Mouse (Mus musculus) E14TG2a.4 (cell line): Measurements from ENCODE around the gene Rap1a.

Experiments used
- H3K27me3 ChIP-seq: 2 replicates; pipeline ENCODE4 v1.6.1; 2014; ENCODE audit warnings: low read length, control low read depth; ENCODE audit not compliant: insufficient read depth
- H3K36me3 ChIP-seq: 2 replicates; pipeline ENCODE4 v1.6.1; 2014; ENCODE audit warnings: low read length, control low read depth; ENCODE audit not compliant: insufficient read depth
- H3K4me1 ChIP-seq: replicated peaks from 2 replicates; pipeline ENCODE4 v1.6.1; 2014; ENCODE audit warnings: low read depth, low read length, control low read depth
- H3K4me3 ChIP-seq: replicated peaks from 2 replicates; pipeline ENCODE4 v1.5.1; 2014; ENCODE audit warnings: mild to moderate bottlenecking, low read length
- H3K9me3 ChIP-seq: 2 replicates; pipeline ENCODE4 v1.6.1; 2014; ENCODE audit warnings: low read length, control low read depth
- CTCF ChIP-seq: conservative IDR thresholded peaks from 2 replicates; pipeline ENCODE4 v1.5.1; 2014; ENCODE audit warnings: low read length
- NANOG ChIP-seq: IDR thresholded peaks from 2 replicates; pipeline ENCODE4 v1.6.1; 2014; ENCODE audit warnings: borderline replicate concordance, low read length, mixed read lengths
- POU5F1 ChIP-seq: IDR thresholded peaks from 2 replicates; pipeline ENCODE4 v1.6.1; 2014; ENCODE audit warnings: low read length, borderline replicate concordance

Rap1a gene

GRCm38 (mm10) chr3:105800156-105800674 lies 921 bp downstream of the Rap1a start:
- H3K4me3 ChIP-seq = peak overlapping the region; percentile 83
- H3K27me3 ChIP-seq = 0 out of 2 replicates have a peak, but pooled peaks cover 6% of the 10 kb centered on the region
- H3K4me1 ChIP-seq = peaks cover 40% of the 10 kb centered on the region
- H3K36me3 ChIP-seq = no peaks in the 10 kb centered on the region
- TF ChIP-seq CTCF (no peak), NANOG (no peak), POU5F1 (no peak)
- H3K9me3 ChIP-seq = no peaks in the 10 kb centered on the region

DNA sequence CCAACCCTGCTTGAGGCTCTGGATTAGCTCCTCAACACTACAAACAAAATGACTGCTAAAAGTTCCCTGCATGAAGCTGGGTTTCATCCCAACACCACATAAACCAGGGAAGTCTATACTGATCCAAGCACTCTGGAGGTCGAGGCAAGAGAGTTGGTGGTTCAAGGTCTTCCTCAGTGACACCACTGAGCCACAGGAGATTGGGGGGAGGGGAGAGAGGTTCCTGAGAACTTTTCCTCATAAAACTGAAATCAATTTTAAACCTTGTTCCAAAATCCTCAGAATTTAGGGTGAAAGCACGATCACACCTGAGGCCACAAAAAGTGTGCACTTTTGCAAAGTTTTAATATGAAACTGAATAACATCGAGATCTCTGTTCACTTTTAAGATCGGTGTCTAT lies 1.8 kb downstream of the Rap1a start:
- H3K4me1 ChIP-seq = peaks cover 41% of the 10 kb centered on the region
- no peaks in the 10 kb centered on the region for H3K9me3 ChIP-seq
- H3K27me3 ChIP-seq = 0 out of 2 replicates have a peak, but pooled peaks cover 6% of the 10 kb centered on the region
- H3K36me3 ChIP-seq = no peaks in the 10 kb centered on the region
- no peak overlapping the region for H3K4me3 ChIP-seq
- no peak for TF ChIP-seq NANOG
- TF ChIP-seq CTCF = no peak
- TF ChIP-seq POU5F1 = no peak

DNA sequence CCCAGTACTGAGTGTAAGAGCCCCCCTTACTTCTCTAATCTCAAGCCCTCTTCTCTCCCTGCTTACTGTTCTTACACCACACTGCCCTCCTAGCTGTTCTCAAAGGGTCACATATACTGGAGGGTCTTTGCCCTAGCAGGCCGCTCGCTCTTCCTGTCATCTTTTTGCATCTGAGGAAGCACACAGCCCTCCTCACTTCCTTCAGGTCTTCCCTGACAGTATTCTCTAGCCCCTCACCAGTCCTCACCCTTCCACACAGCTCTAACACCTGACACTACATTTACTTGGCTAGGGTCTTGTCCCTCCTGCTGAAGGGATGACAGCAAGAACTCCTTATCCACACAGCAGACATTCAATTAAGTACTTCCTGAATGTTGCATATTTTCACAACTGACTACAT lies 2.4 kb downstream of the Rap1a start:
- Histone ChIP-seq H3K4me1 (peaks cover 43% of the 10 kb centered on the region), H3K36me3 (no peaks in the 10 kb centered on the region)
- TF ChIP-seq POU5F1 (no peak), CTCF (no peak), NANOG (no peak)

DNA sequence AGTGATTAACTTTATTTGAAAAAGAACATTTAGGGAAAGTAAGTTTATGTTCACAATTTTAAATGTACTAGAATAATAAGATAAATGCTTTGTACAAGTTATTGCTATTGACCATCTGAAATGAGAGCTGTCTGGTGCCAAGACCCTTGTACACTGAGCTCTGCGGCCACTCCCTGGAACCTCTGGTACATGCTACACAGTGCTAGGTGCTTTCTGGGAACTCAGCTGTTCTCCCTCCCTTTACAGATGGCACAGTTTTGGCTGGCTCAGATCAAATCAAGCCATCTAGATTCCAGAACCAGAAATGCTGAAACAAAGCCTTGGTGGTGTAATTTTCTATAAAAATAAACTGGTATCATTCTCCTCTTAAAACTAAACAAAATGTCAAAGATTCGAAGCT lies 3.7 kb downstream of the Rap1a start:
- TF ChIP-seq CTCF (no peak), NANOG (no peak), POU5F1 (no peak)
- Histone ChIP-seq H3K4me1 (peaks cover 29% of the 10 kb centered on the region), H3K9me3 (no peaks in the 10 kb centered on the region), H3K27me3 (no peaks in the 10 kb centered on the region), H3K4me3 (no peak overlapping the region), H3K36me3 (no peaks in the 10 kb centered on the region)

More for the DNA sequence above, 2.4 kb downstream of the Rap1a start:
- Histone ChIP-seq H3K4me3 (no peak overlapping the region), H3K9me3 (no peaks in the 10 kb centered on the region), H3K27me3 (0 out of 2 replicates have a peak, but pooled peaks cover 3% of the 10 kb centered on the region)

DNA sequence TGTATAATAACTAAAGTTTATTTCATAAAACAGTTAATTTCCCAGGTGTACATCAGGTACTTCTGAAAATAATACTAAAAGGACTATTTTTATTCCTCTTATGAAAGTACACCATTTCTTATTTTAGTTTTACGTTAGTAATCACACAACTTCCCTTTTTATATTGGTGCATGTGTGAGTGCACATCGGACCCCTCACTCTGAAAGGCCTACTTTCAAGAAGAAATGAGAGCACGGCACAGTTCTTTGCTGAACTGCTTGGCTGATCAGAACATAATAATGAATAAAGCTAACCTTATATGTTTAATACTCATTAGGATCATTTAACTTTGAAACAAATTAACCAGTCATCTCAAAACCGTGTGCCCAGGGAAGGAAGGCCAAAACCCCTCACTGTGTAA lies 4.4 kb downstream of the Rap1a start:
- H3K9me3 ChIP-seq = no peaks in the 10 kb centered on the region
- no peak for TF ChIP-seq CTCF
- no peak for TF ChIP-seq NANOG
- no peak for TF ChIP-seq POU5F1
- no peaks in the 10 kb centered on the region for H3K36me3 ChIP-seq
- H3K4me1 ChIP-seq = peaks cover 23% of the 10 kb centered on the region
- no peaks in the 10 kb centered on the region for H3K27me3 ChIP-seq
- no peak overlapping the region for H3K4me3 ChIP-seq

GRCm38 (mm10) chr3:105794309-105794708 lies 6.8 kb downstream of the Rap1a start:
- Histone ChIP-seq H3K4me1 (peaks cover 11% of the 10 kb centered on the region), H3K4me3 (no peak overlapping the region), H3K27me3 (no peaks in the 10 kb centered on the region), H3K9me3 (no peaks in the 10 kb centered on the region), H3K36me3 (0 out of 2 replicates have a peak, but pooled peaks cover 2% of the 10 kb centered on the region)
- no peak for TF ChIP-seq POU5F1
- no peak for TF ChIP-seq CTCF
- TF ChIP-seq NANOG = no peak

DNA sequence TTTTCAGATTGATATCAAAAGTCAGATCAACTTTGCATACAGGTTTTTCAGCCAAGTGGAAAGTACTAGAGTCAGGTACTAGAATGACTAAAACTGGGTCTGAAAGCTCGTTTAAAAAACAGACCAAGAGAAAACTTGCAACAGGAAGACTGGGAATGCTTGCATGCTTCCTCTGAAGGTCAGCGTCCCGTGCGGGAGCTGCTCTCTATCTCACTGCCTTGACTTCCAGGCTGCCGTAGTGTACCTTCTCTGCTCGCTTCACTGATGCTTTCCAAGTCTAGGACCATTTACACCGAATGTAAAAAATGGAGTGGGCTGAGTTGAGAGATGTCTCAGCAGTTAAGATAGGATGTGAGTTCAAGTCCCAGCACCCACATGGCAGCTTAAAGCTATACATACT lies 8.8 kb downstream of the Rap1a start:
- H3K27me3 ChIP-seq = no peaks in the 10 kb centered on the region
- TF ChIP-seq CTCF = no peak
- no peak for TF ChIP-seq NANOG
- no peak overlapping the region for H3K4me3 ChIP-seq
- H3K9me3 ChIP-seq = no peaks in the 10 kb centered on the region
- H3K4me1 ChIP-seq = peaks cover 3% of the 10 kb centered on the region; the same call in 1 of the 2 replicates
- 0 out of 2 replicates have a peak, but pooled peaks cover 2% of the 10 kb centered on the region for H3K36me3 ChIP-seq

DNA sequence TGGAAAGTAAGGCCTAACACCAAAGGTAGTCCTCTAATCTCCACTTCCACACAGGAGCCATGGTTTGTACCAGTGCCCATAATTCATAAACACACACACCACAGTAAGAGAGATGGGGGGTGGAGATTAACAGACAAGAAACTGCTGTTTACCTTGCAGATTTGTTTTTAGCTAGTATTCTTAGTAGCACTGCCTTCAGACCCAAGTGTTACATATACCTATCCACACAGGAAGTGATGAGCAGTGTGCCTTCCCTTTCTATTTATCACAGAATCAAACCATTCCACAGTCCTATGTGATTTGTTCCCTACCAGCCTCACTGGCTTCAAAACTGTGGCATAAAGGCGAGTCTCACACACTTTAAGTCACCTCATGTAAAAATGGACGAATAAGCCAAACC lies 10.0 kb downstream of the Rap1a start:
- H3K9me3 ChIP-seq = no peaks in the 10 kb centered on the region
- TF ChIP-seq NANOG (no peak), POU5F1 (no peak), CTCF (no peak)
- no peaks in the 10 kb centered on the region for H3K27me3 ChIP-seq
- H3K4me1 ChIP-seq = peaks cover 3% of the 10 kb centered on the region; the same call in 1 of the 2 replicates
- 0 out of 2 replicates have a peak, but pooled peaks cover 2% of the 10 kb centered on the region for H3K36me3 ChIP-seq
- H3K4me3 ChIP-seq = no peak overlapping the region

DNA sequence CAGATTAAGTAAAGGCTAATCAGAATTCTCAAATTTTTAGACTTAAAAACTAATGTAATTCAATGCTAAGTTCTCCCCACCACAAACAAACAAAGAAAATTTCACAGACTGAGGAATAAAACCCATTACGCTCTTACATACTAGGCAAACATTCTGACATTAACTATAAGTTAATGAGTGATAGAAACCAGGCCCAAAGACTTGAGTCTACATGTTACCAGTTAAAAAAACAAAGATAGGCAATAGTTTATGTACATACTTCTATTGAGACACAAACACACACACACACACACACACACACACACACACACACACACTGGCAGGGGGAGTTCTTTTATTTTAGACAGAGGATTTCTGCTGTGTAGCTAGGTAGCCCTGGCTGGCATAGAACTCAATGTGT lies 10.8 kb downstream of the Rap1a start:
- Histone ChIP-seq H3K4me1 (peaks cover 3% of the 10 kb centered on the region; the same call in 1 of the 2 replicates), H3K36me3 (0 out of 2 replicates have a peak, but pooled peaks cover 2% of the 10 kb centered on the region), H3K27me3 (no peaks in the 10 kb centered on the region), H3K4me3 (no peak overlapping the region), H3K9me3 (no peaks in the 10 kb centered on the region)
- TF ChIP-seq NANOG (no peak), POU5F1 (no peak), CTCF (no peak)
